Mouse (Mus musculus): ENCODE results near the gene Pld4. TPM values are rescaled to one million over a fixed set of nuclear protein-coding genes. Genes with fewer than 3 reads are reported as not detected.

Gene Pld4
- polyA plus RNA-seq, 1 experiment, result not detected

- H3K4me3 ChIP-seq (ENCODE audit: insufficient read depth, low read depth, low read length), result no peak overlapping the region
- WGBS, result 82% methylated on average over 13 of the region's 13 CpGs
- no peak overlapping the region for H3K27ac ChIP-seq (ENCODE audit: insufficient read depth, low read depth, low read length)
- peaks cover 50% of the 10 kb centered on the region for H3K4me1 ChIP-seq (ENCODE audit: control insufficient read depth, insufficient read depth, low read length)
- TF ChIP-seq POLR2A (IDR thresholded peaks at IDR 0.05; ENCODE audit: insufficient read depth, low read depth, low read length), result no peak
- TF ChIP-seq CTCF (IDR thresholded peaks at IDR 0.05; ENCODE audit: insufficient read depth, low read depth, low read length), result no peak
Observed at GRCm38 (mm10) chr12:112793601-112794355, 33.3 kb downstream of the Pld4 start.

DNA sequence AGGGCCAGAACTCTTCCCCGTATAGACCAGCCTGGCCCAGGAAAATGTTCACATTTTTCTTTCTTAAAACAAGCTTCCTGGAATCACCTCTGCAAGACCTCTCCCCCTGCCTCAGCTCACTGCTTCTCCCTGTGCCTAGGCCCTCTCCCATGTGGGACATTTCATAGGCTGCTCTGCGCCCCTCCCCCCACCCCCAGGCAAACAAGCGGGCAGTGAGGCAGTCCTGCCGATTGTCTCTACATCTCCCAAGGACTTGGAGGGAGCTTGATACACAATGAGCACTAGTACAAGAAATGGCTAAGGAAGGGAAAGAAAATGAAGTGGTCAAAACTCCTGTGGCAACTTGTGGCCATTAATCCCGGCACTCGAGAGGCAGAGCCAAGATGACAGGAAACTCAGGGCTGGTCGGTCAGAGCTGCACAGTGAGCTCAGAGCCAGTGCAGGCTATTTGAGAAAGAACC is 33.9 kb downstream of the Pld4 start:
- H3K4me3 ChIP-seq (ENCODE audit: insufficient read depth, low read depth, low read length), result no peak overlapping the region
- WGBS, result 53% methylated on average over 7 of the region's 7 CpGs
- TF ChIP-seq POLR2A (IDR thresholded peaks at IDR 0.05; ENCODE audit: insufficient read depth, low read depth, low read length) (no peak), CTCF (IDR thresholded peaks at IDR 0.05; ENCODE audit: insufficient read depth, low read depth, low read length) (no peak)
- peaks cover 54% of the 10 kb centered on the region for H3K4me1 ChIP-seq (ENCODE audit: control insufficient read depth, insufficient read depth, low read length)
- no peak overlapping the region for H3K27ac ChIP-seq (ENCODE audit: insufficient read depth, low read depth, low read length)

- WGBS, result 90% methylated on average over 5 of the region's 5 CpGs
- H3K4me3 ChIP-seq (ENCODE audit: insufficient read depth, low read depth, low read length), result no peak overlapping the region
- H3K27ac ChIP-seq (ENCODE audit: insufficient read depth, low read depth, low read length), result no peak overlapping the region
- peaks cover 54% of the 10 kb centered on the region for H3K4me1 ChIP-seq (ENCODE audit: control insufficient read depth, insufficient read depth, low read length)
- TF ChIP-seq CTCF (IDR thresholded peaks at IDR 0.05; ENCODE audit: insufficient read depth, low read depth, low read length), result no peak
- no peak for TF ChIP-seq POLR2A (IDR thresholded peaks at IDR 0.05; ENCODE audit: insufficient read depth, low read depth, low read length)
Observed at GRCm38 (mm10) chr12:112794998-112795397, 34.5 kb downstream of the Pld4 start.

GRCm38 (mm10) chr12:112795466-112796104 is 35.1 kb downstream of the Pld4 start:
- TF ChIP-seq POLR2A (IDR thresholded peaks at IDR 0.05; ENCODE audit: insufficient read depth, low read depth, low read length) (no peak), CTCF (IDR thresholded peaks at IDR 0.05; ENCODE audit: insufficient read depth, low read depth, low read length) (no peak)
- Histone ChIP-seq H3K4me3 (ENCODE audit: insufficient read depth, low read depth, low read length) (no peak overlapping the region), H3K4me1 (ENCODE audit: control insufficient read depth, insufficient read depth, low read length) (peaks cover 55% of the 10 kb centered on the region), H3K27ac (ENCODE audit: insufficient read depth, low read depth, low read length) (no peak overlapping the region)
- WGBS, result 51% methylated on average over 18 of the region's 18 CpGs

GRCm38 (mm10) chr12:112796551-112797510 is 36.4 kb downstream of the Pld4 start:
- Histone ChIP-seq H3K4me1 (ENCODE audit: control insufficient read depth, insufficient read depth, low read length) (peaks cover 62% of the 10 kb centered on the region), H3K27ac (ENCODE audit: insufficient read depth, low read depth, low read length) (peak overlapping the region; percentile 37), H3K4me3 (ENCODE audit: insufficient read depth, low read depth, low read length) (no peak overlapping the region; the same call in 1 of the 2 replicates)
- TF ChIP-seq CTCF (IDR thresholded peaks at IDR 0.05; ENCODE audit: insufficient read depth, low read depth, low read length), result no peak
- no peak for TF ChIP-seq POLR2A (IDR thresholded peaks at IDR 0.05; ENCODE audit: insufficient read depth, low read depth, low read length)
- 57% methylated on average over 17 of the region's 17 CpGs for WGBS

DNA sequence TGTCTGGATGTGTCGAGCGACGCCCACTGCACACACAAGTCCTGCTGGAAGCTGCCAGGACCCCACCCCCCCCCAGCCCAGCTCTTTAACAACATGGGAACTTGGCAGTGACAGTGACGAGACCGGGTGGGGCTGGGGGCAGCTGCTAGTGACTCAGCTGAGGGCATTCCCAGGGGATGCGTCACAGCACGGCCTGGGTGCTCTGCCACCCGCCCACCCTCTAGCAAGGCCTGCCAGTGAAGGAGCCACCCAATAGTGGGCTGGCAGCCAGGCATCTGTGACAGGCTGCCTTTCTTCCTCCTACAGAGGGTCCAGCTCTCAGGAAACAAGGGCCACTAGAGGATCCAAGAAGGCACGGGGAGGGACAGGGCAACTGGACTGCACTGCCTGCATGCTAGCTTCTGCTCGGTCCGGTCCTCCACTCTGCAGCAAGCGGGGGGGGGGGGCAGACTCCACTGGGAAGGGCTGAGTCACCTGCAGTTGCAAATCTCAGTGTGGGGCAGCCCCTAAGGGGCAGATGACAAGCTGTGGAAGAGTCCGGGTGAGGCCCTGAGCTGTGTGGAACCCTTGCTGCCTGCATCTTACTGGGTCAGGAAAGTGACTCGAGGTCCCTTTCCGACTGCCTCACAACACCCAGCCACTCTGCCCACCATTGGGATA is 37.3 kb downstream of the Pld4 start:
- Histone ChIP-seq H3K4me3 (ENCODE audit: insufficient read depth, low read depth, low read length) (no peak overlapping the region), H3K4me1 (ENCODE audit: control insufficient read depth, insufficient read depth, low read length) (peaks cover 67% of the 10 kb centered on the region), H3K27ac (ENCODE audit: insufficient read depth, low read depth, low read length) (peak overlapping the region; percentile 49)
- 18% methylated on average over 15 of the region's 15 CpGs for WGBS
- no peak for TF ChIP-seq POLR2A (IDR thresholded peaks at IDR 0.05; ENCODE audit: insufficient read depth, low read depth, low read length)
- no peak for TF ChIP-seq CTCF (IDR thresholded peaks at IDR 0.05; ENCODE audit: insufficient read depth, low read depth, low read length)

DNA sequence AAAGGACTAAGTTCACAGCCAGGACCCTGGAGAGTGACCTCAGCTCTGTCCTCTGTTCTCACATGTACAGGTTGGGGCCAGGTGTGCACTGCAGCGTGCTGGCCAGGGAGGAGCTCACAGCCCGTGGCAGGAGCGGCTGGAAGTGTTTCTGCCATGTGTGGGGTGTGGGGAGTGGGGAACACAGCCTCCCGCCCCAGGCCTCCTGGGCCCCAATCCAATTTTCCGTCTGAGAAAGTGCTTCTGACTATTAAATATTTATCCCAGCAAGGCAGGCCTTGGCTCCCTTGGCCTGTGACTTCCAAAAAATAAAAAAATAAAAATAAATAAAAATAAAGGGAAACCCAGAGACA is 37.9 kb downstream of the Pld4 start:
- H3K4me1 ChIP-seq (ENCODE audit: control insufficient read depth, insufficient read depth, low read length), result peaks cover 66% of the 10 kb centered on the region
- WGBS, result 28% methylated on average over 5 of the region's 5 CpGs
- H3K4me3 ChIP-seq (ENCODE audit: insufficient read depth, low read depth, low read length), result no peak overlapping the region
- no peak for TF ChIP-seq POLR2A (IDR thresholded peaks at IDR 0.05; ENCODE audit: insufficient read depth, low read depth, low read length)
- 0 out of 2 replicates have a peak overlapping the region, but pooled peaks have one; percentile 49 for H3K27ac ChIP-seq (ENCODE audit: insufficient read depth, low read depth, low read length)

DNA sequence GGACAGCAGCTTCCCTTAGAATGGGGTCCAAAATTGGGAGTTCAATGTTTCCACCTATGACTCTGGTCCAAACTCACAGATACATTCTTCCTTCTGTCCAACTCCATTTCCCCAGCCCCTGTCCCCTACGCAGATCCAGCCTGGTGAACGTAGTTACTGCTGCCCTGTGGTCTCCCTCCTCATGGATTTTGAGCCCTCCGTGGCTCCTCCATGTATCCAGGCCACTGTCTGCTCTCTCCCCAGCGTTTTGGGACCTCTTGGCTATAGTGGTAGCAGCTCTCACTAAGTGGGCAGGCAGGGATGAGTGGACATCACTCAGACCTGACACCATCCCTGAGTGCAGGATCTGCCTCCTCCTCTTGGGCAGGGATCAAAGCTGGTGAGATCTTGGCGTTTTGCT is 38.3 kb downstream of the Pld4 start:
- 86% methylated on average over 5 of the region's 5 CpGs for WGBS
- H3K4me1 ChIP-seq (ENCODE audit: control insufficient read depth, insufficient read depth, low read length), result peaks cover 66% of the 10 kb centered on the region
- H3K4me3 ChIP-seq (ENCODE audit: insufficient read depth, low read depth, low read length), result no peak overlapping the region
- no peak overlapping the region for H3K27ac ChIP-seq (ENCODE audit: insufficient read depth, low read depth, low read length)
- TF ChIP-seq CTCF (IDR thresholded peaks at IDR 0.05; ENCODE audit: insufficient read depth, low read depth, low read length) (no peak), POLR2A (IDR thresholded peaks at IDR 0.05; ENCODE audit: insufficient read depth, low read depth, low read length) (no peak)

Measured in olfactory bulb, adult 2 months (tissue).